Mouse (Mus musculus): ENCODE measurements around the gene Scgb2a2. TPM values are rescaled to one million over a fixed set of nuclear protein-coding genes. Genes with fewer than 3 reads are reported as not detected.

Scgb2a2 gene
- total RNA-seq, 2 experiments from 2014 or later: not detected

Small RNAs within 50 kb of the gene (microRNA-seq; reads per million reads assigned to microRNA genes)
- gene Gm22369: 0 reads per million in 2 experiments

Other genes starting within 250 kb of the Scgb2a2 start
- 10 to 100 TPM; 22.0 to 23.3 TPM for gene Incenp, start 52.0 kb downstream of the Scgb2a2 start, total RNA-seq (2021)
- gene Fth1, start 133.0 kb downstream of the Scgb2a2 start, total RNA-seq (2021): 1,000 to 10,000 TPM; 2,053 to 2,068 TPM
- under 1 TPM; 0.78 to 0.83 TPM for gene Best1, start 154.1 kb downstream of the Scgb2a2 start, total RNA-seq (2021)
- 1 to 10 TPM; 9.4 to 9.5 TPM for gene Rab3il1, start 154.1 kb downstream of the Scgb2a2 start, total RNA-seq (2021)
- 10 to 100 TPM; 31.1 to 31.5 TPM for gene Fads3, start 194.0 kb downstream of the Scgb2a2 start, total RNA-seq (2021)

Measured in left cerebral cortex, postnatal 25 days (tissue).